Mouse (Mus musculus) hindbrain, embryonic 10.5 days (tissue): ENCODE results near the gene Slc9a4. TPM values are rescaled to one million over a fixed set of nuclear protein-coding genes. Genes with fewer than 3 reads are reported as not detected.

Source experiments
- DNase-seq: peaks from one replicate; pipeline ENCODE4 v3.0.0-alpha.2; 2017; ENCODE audit warnings: low spot score
- H3K27ac ChIP-seq: fragments of 300-500 bp; sonication (generic); 2 replicates; pipeline ENCODE4 v1.5.1; 2016; ENCODE audit warnings: mild to moderate bottlenecking, moderate library complexity
- H3K27me3 ChIP-seq: fragments of 300-500 bp; sonication (generic); 2 replicates; pipeline ENCODE4 v1.6.1; 2016; ENCODE audit warnings: mild to moderate bottlenecking; ENCODE audit not compliant: poor library complexity, insufficient read depth, severe bottlenecking
- H3K36me3 ChIP-seq: fragments of 300-500 bp; sonication (generic); 2 replicates; pipeline ENCODE4 v1.6.1; 2016; ENCODE audit warnings: mild to moderate bottlenecking, moderate library complexity
- H3K4me1 ChIP-seq: fragments of 300-500 bp; sonication (generic); replicated peaks from 2 replicates; pipeline ENCODE4 v1.6.1; 2016; ENCODE audit warnings: mild to moderate bottlenecking
- H3K4me3 ChIP-seq: fragments of 300-500 bp; sonication (generic); 2 replicates; pipeline ENCODE4 v1.5.1; 2016; ENCODE audit warnings: mild to moderate bottlenecking, moderate library complexity
- H3K9me3 ChIP-seq: fragments of 300-500 bp; sonication (generic); 2 replicates; pipeline ENCODE4 v1.6.1; 2016; ENCODE audit warnings: mild to moderate bottlenecking, moderate library complexity
- WGBS: fragments of 180-500 bp; shearing (Covaris S2); methylation state at CpG from one replicate; pipeline ENCODE4 v1.1.7; 2016; 5-methylcytosine and 5-hydroxymethylcytosine counted together
- polyA plus RNA-seq: library from polyadenylated mRNA; unstranded; fragments of >200 nt; fragmentation: Nextera tagmentation; extraction: Ambion mirVana; gene quantifications from 2 replicates; pipeline ENCODE4 v1.2.1, GENCODE M21; 2016

The Slc9a4 gene
- polyA plus RNA-seq, 1 experiment from 2014 or later = not detected

DNA sequence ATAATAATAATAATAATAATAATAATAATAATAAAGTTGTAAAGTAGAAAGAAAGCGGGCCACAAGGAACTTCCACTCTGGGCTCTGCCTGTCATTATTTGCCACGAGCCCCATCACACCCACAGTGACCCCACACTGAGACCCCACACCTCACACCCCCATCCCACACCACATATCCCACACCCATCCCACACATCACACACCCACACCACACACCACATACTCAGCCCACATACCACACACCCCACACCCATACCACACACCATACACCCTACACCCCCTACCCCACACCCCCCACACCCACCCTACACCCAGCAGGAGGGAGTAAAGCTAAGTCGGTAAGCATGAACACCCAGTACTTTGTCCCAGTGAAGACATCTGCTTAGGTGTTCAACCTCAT lies 21.6 kb downstream of the Slc9a4 start:
- no peak for DNase-seq
- Histone ChIP-seq H3K4me1 (no peaks in the 10 kb centered on the region), H3K36me3 (no peaks in the 10 kb centered on the region), H3K27me3 (no peaks in the 10 kb centered on the region), H3K27ac (no peak overlapping the region), H3K4me3 (no peak overlapping the region), H3K9me3 (no peaks in the 10 kb centered on the region)
- WGBS = 85% methylated on average over 3 of the region's 3 CpGs

DNA sequence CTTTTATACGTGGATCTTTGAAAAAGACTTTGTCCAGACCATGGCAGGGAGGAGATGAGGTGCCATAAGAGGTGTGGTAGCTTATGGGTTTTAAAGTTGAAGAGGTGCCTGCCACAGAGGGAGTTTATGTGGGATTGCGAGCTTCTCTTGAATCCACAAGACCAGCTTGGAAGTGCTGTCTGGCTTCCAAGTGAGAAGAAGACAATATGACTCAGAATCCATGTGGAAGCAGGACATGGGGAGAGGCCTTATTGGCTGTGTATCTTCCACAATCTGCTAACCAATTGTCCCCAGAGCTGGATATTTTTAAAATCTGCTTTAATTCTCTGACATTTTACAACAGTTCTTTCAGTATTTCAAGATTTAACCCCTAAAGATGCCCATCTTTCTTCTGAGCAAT lies 33.3 kb downstream of the Slc9a4 start:
- Histone ChIP-seq H3K27me3 (no peaks in the 10 kb centered on the region), H3K4me1 (no peaks in the 10 kb centered on the region), H3K27ac (no peak overlapping the region), H3K36me3 (no peaks in the 10 kb centered on the region), H3K4me3 (no peak overlapping the region), H3K9me3 (no peaks in the 10 kb centered on the region)
- WGBS = 86% methylated on average over 2 of the region's 2 CpGs
- DNase-seq = no peak

DNA sequence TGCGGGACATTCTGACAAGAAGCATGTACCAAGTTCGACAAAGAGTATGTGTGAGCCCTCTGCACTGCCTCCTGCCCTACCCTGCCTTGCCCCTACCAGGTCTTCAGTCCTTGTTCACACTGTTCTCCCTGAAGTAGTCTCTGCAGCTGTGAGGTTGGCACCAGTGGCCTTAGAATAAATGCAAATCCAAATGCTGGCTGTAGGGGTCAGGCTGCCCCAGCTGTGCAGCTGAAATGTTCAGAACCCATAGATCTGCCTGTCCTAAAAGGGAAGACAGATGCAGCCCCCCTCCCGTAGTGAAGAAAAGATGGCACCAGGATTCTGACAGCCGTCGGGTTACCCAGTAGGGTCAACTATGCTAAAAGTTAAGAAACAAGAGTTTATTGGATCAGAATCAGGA lies 39.2 kb downstream of the Slc9a4 start:
- H3K4me1 ChIP-seq = no peaks in the 10 kb centered on the region
- no peaks in the 10 kb centered on the region for H3K36me3 ChIP-seq
- H3K9me3 ChIP-seq = no peaks in the 10 kb centered on the region
- no peak for DNase-seq
- H3K27me3 ChIP-seq = peaks cover 12% of the 10 kb centered on the region
- H3K27ac ChIP-seq = no peak overlapping the region
- WGBS = 78% methylated on average over 5 of the region's 5 CpGs
- H3K4me3 ChIP-seq = no peak overlapping the region

DNA sequence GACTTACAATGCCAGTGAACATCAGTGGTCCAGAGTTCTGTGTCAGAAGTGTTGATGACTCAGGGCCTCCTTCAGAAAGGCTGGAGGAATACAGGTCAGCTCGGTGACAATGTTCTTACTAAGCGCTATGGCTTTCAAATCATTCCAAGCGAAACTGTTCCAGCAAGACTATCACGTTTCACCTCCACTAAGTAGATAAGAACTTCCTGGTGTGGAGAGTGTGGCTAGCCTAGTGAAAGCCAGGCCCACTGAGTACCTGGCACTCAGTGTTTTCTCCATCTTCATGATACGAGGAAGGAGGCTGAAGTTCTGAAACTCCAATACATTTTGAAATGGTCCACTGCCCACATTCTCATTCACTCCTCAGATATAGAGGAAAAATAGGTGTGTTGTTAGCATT lies 40.0 kb downstream of the Slc9a4 start:
- 77% methylated on average over 5 of the region's 5 CpGs for WGBS
- Histone ChIP-seq H3K27me3 (peaks cover 13% of the 10 kb centered on the region), H3K4me3 (no peak overlapping the region), H3K9me3 (no peaks in the 10 kb centered on the region), H3K27ac (no peak overlapping the region), H3K36me3 (no peaks in the 10 kb centered on the region), H3K4me1 (0 out of 2 replicates have a peak, but pooled peaks cover under 1% of the 10 kb centered on the region)
- no peak for DNase-seq

DNA sequence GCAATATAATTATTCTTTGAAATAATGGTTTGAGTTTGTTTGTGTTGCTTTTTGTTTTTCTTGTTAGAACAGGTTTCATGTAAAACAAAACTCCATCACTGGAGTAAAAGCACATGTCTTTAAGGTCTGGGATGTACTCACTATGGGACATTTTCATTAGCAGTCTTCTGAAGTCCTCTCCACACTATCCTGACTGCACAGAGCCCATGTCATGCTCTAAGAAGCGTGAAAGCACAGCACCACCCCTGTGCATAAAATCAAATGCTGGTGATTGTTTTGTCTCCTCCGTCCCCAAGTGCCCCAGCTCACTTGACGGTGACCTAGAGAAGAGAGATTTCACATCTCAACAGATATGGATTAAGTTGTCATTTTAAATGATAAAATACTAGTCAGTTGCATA lies 45.1 kb downstream of the Slc9a4 start:
- H3K27me3 ChIP-seq = peaks cover 36% of the 10 kb centered on the region
- 36% methylated on average over 3 of the region's 3 CpGs for WGBS
- H3K36me3 ChIP-seq = no peaks in the 10 kb centered on the region
- no peak overlapping the region for H3K27ac ChIP-seq
- no peak for DNase-seq
- H3K9me3 ChIP-seq = no peaks in the 10 kb centered on the region
- 0 out of 2 replicates have a peak, but pooled peaks cover 4% of the 10 kb centered on the region for H3K4me1 ChIP-seq
- H3K4me3 ChIP-seq = no peak overlapping the region

DNA sequence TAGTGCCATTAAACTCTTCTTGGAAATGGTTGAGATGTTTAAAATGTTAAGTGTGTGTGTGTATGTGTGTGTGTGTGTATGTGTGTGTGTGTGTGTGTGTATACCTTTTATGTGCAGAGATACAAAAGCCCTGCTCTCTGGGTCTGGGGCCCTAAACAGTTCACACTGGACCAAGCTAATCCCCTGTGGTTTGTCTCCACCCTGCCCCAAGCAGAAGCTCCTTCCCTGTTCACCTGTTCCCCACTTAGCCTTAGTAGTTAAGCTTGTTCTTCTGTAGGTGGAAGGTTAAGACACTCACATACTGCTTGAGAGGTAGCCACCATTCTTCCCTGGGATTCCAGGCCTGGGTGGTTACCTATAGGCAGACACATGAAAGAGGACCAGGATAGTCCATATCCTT lies 47.1 kb downstream of the Slc9a4 start:
- no peaks in the 10 kb centered on the region for H3K9me3 ChIP-seq
- peaks cover 36% of the 10 kb centered on the region for H3K27me3 ChIP-seq

DNA sequence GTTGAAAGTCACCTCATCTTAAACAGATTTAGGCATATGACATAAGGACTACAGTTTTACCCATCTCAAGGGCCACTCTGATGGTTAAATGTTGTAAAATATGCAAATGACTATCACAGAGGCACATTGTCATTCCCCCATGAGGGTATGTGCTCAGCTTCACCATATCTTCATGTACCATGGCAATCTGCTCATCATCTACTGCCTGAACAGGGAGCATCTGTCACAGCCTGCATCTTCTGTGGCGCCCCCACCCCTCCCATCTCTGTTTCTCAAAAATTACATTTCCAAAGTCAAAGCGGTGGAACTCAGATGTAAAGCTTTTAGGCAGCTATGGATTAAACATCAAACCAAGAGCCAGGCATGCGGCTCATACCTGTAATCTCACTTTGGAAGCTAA lies 48.6 kb downstream of the Slc9a4 start:
- H3K9me3 ChIP-seq = no peaks in the 10 kb centered on the region
- no peak overlapping the region for H3K27ac ChIP-seq
- DNase-seq = no peak
- peaks cover 30% of the 10 kb centered on the region for H3K27me3 ChIP-seq
- WGBS = 93% methylated on average over 3 of the region's 3 CpGs
- H3K4me1 ChIP-seq = 0 out of 2 replicates have a peak, but pooled peaks cover 4% of the 10 kb centered on the region
- no peak overlapping the region for H3K4me3 ChIP-seq
- no peaks in the 10 kb centered on the region for H3K36me3 ChIP-seq

More for the DNA sequence above, 47.1 kb downstream of the Slc9a4 start:
- Histone ChIP-seq H3K4me1 (0 out of 2 replicates have a peak, but pooled peaks cover 4% of the 10 kb centered on the region), H3K4me3 (no peak overlapping the region), H3K27ac (no peak overlapping the region), H3K36me3 (no peaks in the 10 kb centered on the region)
- DNase-seq = no peak

DNA sequence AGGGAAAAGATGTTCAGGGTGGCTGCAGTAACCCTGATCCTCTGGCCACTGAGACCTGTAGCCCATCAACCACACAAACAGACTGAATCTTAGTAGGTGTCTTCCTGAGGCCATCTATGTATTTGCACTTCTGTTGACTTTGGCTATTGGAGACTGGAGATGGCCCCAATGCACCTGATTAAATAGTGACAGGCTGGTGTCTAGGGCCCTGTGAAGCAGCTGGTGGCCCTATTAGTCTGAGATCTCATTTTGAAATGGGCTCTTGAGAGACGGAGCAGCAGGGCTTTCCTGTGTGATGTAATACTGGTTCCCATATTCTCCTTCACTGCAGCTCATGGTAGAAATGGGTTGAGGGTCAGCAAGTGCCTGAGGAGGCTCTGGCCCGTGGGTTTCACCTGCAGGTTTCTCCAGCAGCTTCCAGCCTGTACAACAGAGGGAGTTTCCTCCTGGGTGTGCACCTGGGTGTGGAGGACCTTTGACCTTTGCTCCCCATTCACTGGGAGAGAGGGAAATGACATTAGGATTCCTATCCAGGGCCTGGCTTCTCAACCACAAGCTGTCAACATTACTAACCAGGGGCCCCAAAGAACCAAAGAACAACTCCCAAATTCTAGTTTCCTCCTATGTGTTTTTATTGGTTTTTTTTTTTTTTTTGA lies 52.7 kb downstream of the Slc9a4 start:
- 52% methylated on average over 2 of the region's 2 CpGs for WGBS
- peaks cover 17% of the 10 kb centered on the region for H3K4me1 ChIP-seq

DNA sequence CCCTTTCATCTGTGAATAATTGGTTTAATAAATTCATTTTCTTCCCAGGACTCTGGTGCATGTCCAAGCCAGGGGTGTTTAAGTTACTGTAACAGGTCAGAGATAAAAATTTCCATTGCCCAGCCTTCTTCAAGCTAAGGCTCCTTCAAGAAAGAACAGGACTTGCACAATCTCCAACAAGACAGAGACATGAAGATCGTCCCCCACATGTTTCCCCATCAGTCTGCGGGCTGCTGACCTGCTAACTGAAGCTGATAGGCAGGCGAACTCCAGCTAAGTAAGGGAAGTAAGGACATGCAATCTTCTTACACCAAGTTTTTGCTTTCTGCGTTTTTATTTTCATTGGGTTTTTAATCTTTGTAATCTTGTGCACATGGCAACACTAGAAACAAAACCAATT lies 54.7 kb downstream of the Slc9a4 start:
- Histone ChIP-seq H3K9me3 (no peaks in the 10 kb centered on the region), H3K27me3 (peaks cover 9% of the 10 kb centered on the region; the same call in 1 of the 2 replicates), H3K27ac (peak overlapping the region; percentile 29; the same call in 1 of the 2 replicates), H3K36me3 (no peaks in the 10 kb centered on the region), H3K4me3 (no peak overlapping the region), H3K4me1 (peaks cover 17% of the 10 kb centered on the region)
- DNase-seq = no peak
- WGBS = 65% methylated on average over 4 of the region's 4 CpGs

More for the DNA sequence above, 52.7 kb downstream of the Slc9a4 start:
- Histone ChIP-seq H3K27me3 (peaks cover 21% of the 10 kb centered on the region; the same call in 1 of the 2 replicates), H3K9me3 (no peaks in the 10 kb centered on the region), H3K27ac (no peak overlapping the region), H3K4me3 (no peak overlapping the region), H3K36me3 (no peaks in the 10 kb centered on the region)
- no peak for DNase-seq

DNA sequence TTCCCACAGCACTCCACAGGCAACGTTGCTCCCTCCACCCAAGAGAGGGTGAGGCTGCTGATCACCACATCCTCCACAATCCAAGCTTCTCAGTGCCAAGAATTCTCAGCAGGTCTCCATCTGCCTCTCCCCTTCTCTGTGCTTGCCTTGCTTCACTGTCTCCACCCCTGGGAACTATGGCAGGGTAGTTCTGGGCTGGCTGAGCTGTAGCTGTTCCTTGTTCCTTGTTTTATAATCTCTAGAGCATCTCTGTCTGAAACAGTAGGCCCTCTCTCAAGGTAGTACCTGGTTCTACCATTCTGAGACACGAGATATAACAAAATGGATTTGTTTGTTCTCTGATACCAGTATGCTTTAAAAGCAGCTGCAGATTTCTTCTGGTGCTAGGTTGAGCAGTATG lies 68.4 kb downstream of the Slc9a4 start:
- Histone ChIP-seq H3K4me3 (no peak overlapping the region), H3K4me1 (no peaks in the 10 kb centered on the region), H3K27me3 (no peaks in the 10 kb centered on the region), H3K9me3 (no peaks in the 10 kb centered on the region), H3K27ac (no peak overlapping the region), H3K36me3 (no peaks in the 10 kb centered on the region)
- WGBS = 75% methylated on average over 2 of the region's 2 CpGs
- no peak for DNase-seq

DNA sequence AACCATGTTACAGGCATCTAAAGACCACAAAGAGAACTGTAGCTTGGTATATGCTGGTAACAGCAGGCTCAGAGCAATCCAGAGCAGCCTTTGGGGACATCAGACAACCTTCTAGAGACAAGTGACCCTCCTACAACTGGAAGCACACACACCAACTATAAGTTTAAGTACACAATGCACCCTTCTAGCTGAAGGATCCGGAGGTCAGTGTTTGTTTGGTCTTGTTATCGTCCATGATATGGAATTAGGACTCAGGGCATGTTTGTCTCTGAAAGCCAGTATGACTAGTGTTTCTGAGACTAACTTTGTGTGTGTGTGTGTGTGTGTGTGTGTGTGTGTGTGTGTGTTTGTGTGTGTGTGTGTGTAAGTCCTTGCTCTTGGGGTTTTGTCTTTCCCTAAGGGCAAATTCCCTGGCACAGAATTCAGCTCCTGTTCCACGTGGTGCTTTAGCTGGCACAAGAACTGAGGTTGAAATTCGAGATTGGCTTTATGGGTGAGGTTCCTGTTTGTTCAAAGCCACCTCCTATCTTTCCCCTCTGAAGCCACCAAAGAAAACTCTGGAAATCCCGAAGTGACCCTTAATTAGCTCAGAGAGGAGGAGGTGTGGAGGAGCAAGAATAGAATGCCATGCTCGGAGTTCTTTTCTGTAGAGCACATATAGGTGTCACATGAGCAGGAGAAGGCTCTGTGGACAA lies 71.1 kb downstream of the Slc9a4 start:
- 77% methylated on average over 6 of the region's 6 CpGs for WGBS
- H3K27ac ChIP-seq = no peak overlapping the region
- DNase-seq = no peak
- no peaks in the 10 kb centered on the region for H3K36me3 ChIP-seq
- H3K9me3 ChIP-seq = no peaks in the 10 kb centered on the region; the same call in 1 of the 2 replicates
- H3K4me1 ChIP-seq = no peaks in the 10 kb centered on the region
- no peak overlapping the region for H3K4me3 ChIP-seq
- no peaks in the 10 kb centered on the region for H3K27me3 ChIP-seq

DNA sequence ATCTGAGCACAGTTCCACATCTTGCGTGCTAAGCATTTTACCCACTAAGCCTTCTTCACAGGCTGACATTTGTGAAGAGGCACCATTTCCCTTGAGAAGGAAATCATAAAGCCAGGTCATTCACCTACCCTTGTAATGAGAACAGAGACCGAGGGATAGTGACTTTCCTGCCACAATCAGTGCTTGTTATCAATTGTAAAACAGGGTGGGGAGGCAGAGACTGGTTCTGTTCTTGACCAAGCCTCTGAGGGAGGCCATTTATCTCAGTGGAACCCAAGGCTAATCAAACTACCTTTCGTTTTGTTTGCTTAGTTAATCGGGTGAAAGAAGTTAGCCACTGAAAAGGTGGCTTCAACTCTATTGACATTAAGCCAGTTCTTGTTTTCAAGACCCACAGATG lies 77.2 kb downstream of the Slc9a4 start:
- no peaks in the 10 kb centered on the region for H3K4me1 ChIP-seq
- H3K36me3 ChIP-seq = no peaks in the 10 kb centered on the region
- WGBS = 85% methylated on average over 4 of the region's 4 CpGs
- H3K4me3 ChIP-seq = no peak overlapping the region
- H3K27me3 ChIP-seq = no peaks in the 10 kb centered on the region
- DNase-seq = no peak
- no peak overlapping the region for H3K27ac ChIP-seq
- H3K9me3 ChIP-seq = no peaks in the 10 kb centered on the region; the same call in 1 of the 2 replicates

DNA sequence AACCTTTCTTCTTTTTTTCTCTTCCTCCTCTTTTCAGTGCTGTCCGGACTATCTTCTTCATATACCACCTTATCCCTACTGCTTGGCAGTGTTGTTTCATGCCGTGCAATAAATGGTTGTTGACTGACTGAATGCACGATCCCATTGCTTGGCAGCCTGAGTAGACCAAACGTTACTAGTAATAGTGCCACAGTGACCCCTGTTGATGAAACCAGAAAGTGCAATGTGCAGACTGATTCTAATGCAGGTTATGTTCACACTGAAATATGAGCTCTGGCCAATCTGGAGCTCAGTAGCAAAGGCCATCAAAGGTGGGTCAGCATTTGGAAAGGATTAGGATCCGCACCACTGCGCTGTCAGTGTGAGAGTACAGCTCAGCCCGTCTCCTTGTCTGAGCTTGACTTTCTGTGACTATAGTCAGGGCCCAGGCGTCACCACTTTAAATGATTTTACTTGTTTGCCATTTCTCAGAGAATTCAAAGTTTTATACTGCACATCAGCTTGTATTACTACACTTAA lies 78.2 kb downstream of the Slc9a4 start:
- H3K27ac ChIP-seq = no peak overlapping the region
- WGBS = 45% methylated on average over 8 of the region's 8 CpGs

More for the DNA sequence above, 78.2 kb downstream of the Slc9a4 start:
- no peaks in the 10 kb centered on the region; the same call in 1 of the 2 replicates for H3K9me3 ChIP-seq
- no peaks in the 10 kb centered on the region for H3K4me1 ChIP-seq
- no peaks in the 10 kb centered on the region for H3K27me3 ChIP-seq
- no peaks in the 10 kb centered on the region for H3K36me3 ChIP-seq
- DNase-seq = peak; percentile 67
- H3K4me3 ChIP-seq = no peak overlapping the region
